Mouse (Mus musculus) forebrain, embryonic 13.5 days (tissue): ENCODE data around the gene Gda. TPM values are rescaled to one million over a fixed set of nuclear protein-coding genes. Genes with fewer than 3 reads are reported as not detected.
A peak's percentile ranks its signal among the peaks of the same experiment; 100 is the strongest.

ENCODE experiments used
- ATAC-seq: fragments of 200-750 bp; cut with Nextera tagmentation; 2 replicates; pipeline ENCODE4 v1.8.0; 2017
- H3K27ac ChIP-seq: fragments of 300-500 bp; sonication (generic); 2 replicates; pipeline ENCODE4 v1.5.1; 2015; ENCODE audit warnings: inconsistent platforms, mild to moderate bottlenecking, moderate library complexity
- H3K27me3 ChIP-seq: fragments of 300-500 bp; sonication (generic); 2 replicates; pipeline ENCODE4 v1.6.1; 2015; ENCODE audit warnings: mild to moderate bottlenecking, inconsistent platforms
- H3K36me3 ChIP-seq: fragments of 300-500 bp; sonication (generic); 2 replicates; pipeline ENCODE4 v1.6.1; 2015; ENCODE audit warnings: mild to moderate bottlenecking, inconsistent platforms; ENCODE audit not compliant: poor library complexity, severe bottlenecking
- H3K4me1 ChIP-seq: fragments of 300-500 bp; sonication (generic); 2 replicates; pipeline ENCODE4 v1.6.1; 2015; ENCODE audit warnings: inconsistent platforms
- H3K4me2 ChIP-seq: fragments of 300-500 bp; sonication (generic); 2 replicates; pipeline ENCODE4 v1.6.1; 2015; ENCODE audit warnings: inconsistent platforms, mild to moderate bottlenecking, moderate library complexity
- H3K4me3 ChIP-seq: fragments of 300-500 bp; sonication (generic); 2 replicates; pipeline ENCODE4 v1.5.1; 2015; ENCODE audit warnings: mild to moderate bottlenecking, inconsistent platforms
- H3K9ac ChIP-seq: fragments of 300-500 bp; sonication (generic); 2 replicates; pipeline ENCODE4 v1.6.1; 2015; ENCODE audit warnings: mild to moderate bottlenecking, inconsistent platforms
- H3K9me3 ChIP-seq: fragments of 300-500 bp; sonication (generic); replicated peaks from 2 replicates; pipeline ENCODE4 v1.6.1; 2016; ENCODE audit warnings: inconsistent platforms
- whole genome bisulfite sequencing: fragments of 180-500 bp; shearing (Covaris S2); methylation state at CpG from one replicate; pipeline ENCODE4 v1.1.7; 2015; 5-methylcytosine and 5-hydroxymethylcytosine counted together
- polyA plus RNA-seq: library from polyadenylated mRNA; unstranded; fragments of >200 nt; fragmentation: Nextera tagmentation; extraction: Ambion mirVana; gene quantifications from 2 replicates; pipeline ENCODE4 v1.2.1, GENCODE M21; 2015

Gene Gda
- polyA plus RNA-seq = 0.39 and 0.65 TPM in 2 replicates

DNA sequence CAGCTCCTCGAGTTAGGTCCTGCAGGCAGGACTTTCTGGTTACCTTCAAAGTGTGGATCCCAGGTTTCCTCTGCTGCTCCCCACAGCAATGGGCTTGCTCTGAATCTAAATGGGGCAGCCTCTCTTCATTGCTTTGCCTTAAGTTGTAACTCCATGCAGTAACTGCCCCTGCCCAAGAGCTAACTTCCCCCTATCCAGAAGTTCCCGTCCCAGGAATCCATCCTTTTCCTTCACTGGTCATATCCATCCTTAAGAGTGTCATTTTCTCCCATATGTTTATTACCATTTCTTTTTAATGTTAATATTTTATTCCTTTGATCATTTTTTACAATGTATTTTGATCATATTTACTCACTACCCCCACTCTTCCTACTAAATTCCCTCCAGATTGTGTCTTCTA lies at the start of gene Gda:
Gene Gda (minus strand): TSS at position 101 of the 400 bp plus-strand sequence.
- Histone ChIP-seq H3K27me3 (peaks cover 21% of the 10 kb centered on the region), H3K4me1 (peaks cover 10% of the 10 kb centered on the region), H3K27ac (no peak within 1 kb of the TSS), H3K9ac (peak within 1 kb of the TSS; percentile 58), H3K9me3 (no peaks in the 10 kb centered on the region), H3K36me3 (no peaks in the 10 kb centered on the region), H3K4me3 (peak within 1 kb of the TSS; percentile 44), H3K4me2 (peak within 1 kb of the TSS; percentile 79)
- 81% methylated on average over 2 of the region's 2 CpGs for WGBS
- ATAC-seq = no peak

- H3K4me2 ChIP-seq = no peak overlapping the region
- H3K9ac ChIP-seq = no peak overlapping the region
- no peak for ATAC-seq
- H3K36me3 ChIP-seq = no peaks in the 10 kb centered on the region
- no peak overlapping the region for H3K4me3 ChIP-seq
- no peak overlapping the region for H3K27ac ChIP-seq
- no peaks in the 10 kb centered on the region for H3K9me3 ChIP-seq
- H3K27me3 ChIP-seq = no peaks in the 10 kb centered on the region
- 81% methylated on average over 2 of the region's 2 CpGs for WGBS
- no peaks in the 10 kb centered on the region for H3K4me1 ChIP-seq
Observed at GRCm38 (mm10) chr19:21520280-21520679, 47.0 kb upstream of the Gda start.

DNA sequence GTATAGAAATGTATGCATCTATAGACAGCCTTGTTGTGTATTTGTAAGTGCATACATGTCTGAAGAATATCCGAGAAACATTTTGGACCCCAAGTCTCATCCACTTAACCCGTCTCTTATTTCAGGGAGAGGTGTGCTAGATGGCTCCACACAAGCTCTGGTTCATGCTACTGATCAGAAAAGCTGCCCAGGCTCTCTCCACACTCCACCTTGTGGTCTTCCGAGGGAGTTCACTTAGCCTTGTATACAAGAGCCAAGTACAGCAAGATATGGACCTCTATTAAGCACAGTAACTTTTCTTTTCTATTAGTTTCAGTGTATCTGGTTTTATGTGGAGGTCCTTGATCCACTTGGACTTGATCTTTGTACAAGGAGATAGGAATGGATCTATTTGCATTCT lies 36.9 kb upstream of the Gda start:
- H3K27me3 ChIP-seq = no peaks in the 10 kb centered on the region
- no peak overlapping the region for H3K4me2 ChIP-seq
- no peak overlapping the region for H3K9ac ChIP-seq
- no peak overlapping the region for H3K4me3 ChIP-seq
- ATAC-seq = no peak; the same call in 1 of the 2 replicates
- no peaks in the 10 kb centered on the region for H3K9me3 ChIP-seq
- H3K4me1 ChIP-seq = no peaks in the 10 kb centered on the region
- 60% methylated on average over 3 of the region's 3 CpGs for WGBS
- H3K36me3 ChIP-seq = no peaks in the 10 kb centered on the region
- no peak overlapping the region for H3K27ac ChIP-seq

DNA sequence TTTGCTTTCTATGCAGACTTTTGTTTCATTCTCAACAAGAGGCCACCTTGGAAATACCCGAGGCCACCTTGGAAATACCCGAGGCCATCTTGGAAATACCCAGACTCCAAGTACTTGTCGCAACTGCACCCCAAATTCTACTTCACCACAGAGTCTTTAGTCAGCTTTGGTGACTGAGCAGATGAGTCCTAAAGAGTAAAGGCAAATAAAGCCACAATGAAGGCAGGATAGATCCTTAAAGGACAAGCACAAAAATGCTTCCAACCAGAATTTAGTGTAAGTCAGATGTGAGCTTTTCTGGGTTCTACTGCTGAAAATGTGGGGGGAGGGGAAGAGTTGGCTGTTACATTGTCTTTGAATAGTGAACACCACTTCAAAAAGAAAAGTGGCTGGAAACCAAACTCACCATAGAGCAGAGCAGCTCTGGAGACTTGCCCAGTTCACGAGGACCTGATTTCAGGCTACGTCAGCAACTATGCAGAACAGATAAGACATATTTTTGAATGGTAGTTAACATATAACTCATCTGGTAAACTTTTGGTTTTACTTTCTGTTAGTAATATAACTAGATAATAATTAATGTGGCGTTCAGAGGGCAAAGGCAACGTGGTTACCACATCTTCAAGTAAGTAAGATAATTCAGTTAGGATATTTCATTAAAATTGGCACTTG lies 34.5 kb upstream of the Gda start:
- no peaks in the 10 kb centered on the region for H3K36me3 ChIP-seq
- no peak for ATAC-seq
- H3K27ac ChIP-seq = no peak overlapping the region
- H3K4me2 ChIP-seq = no peak overlapping the region
- H3K4me3 ChIP-seq = no peak overlapping the region
- WGBS = 85% methylated on average over 7 of the region's 7 CpGs
- H3K9ac ChIP-seq = no peak overlapping the region
- no peaks in the 10 kb centered on the region for H3K27me3 ChIP-seq
- no peaks in the 10 kb centered on the region for H3K9me3 ChIP-seq
- no peaks in the 10 kb centered on the region for H3K4me1 ChIP-seq

GRCm38 (mm10) chr19:21507133-21507532 lies 33.9 kb upstream of the Gda start:
- Histone ChIP-seq H3K27ac (no peak overlapping the region), H3K4me2 (no peak overlapping the region)
- no peak for ATAC-seq

DNA sequence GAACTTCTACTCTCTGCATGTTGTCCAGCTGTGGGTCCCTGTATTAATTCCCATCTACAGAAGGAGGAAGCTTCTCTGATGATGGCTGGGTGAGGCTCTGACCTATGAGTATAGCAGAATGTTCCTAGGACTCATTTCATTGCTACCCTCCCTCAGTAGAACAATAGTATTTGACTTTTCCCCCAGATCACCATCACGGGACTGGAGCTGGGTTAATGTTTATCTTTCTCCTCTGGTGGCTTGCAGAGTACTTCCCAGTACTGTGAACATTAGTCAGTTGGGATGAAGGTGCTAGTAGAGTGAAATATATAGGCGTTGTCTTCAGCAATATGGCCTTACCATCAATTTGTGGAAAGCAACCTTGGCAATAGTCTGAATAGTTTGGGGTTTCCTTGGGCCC lies 31.5 kb upstream of the Gda start:
- Histone ChIP-seq H3K4me2 (no peak overlapping the region), H3K9ac (no peak overlapping the region), H3K4me1 (no peaks in the 10 kb centered on the region), H3K27me3 (no peaks in the 10 kb centered on the region), H3K27ac (no peak overlapping the region), H3K9me3 (no peaks in the 10 kb centered on the region), H3K4me3 (no peak overlapping the region), H3K36me3 (no peaks in the 10 kb centered on the region)
- WGBS = 89% methylated on average over 2 of the region's 2 CpGs
- ATAC-seq = no peak

More at GRCm38 (mm10) chr19:21507133-21507532, 33.9 kb upstream of the Gda start:
- H3K36me3 ChIP-seq = no peaks in the 10 kb centered on the region
- H3K27me3 ChIP-seq = no peaks in the 10 kb centered on the region
- H3K9me3 ChIP-seq = no peaks in the 10 kb centered on the region
- H3K4me3 ChIP-seq = no peak overlapping the region
- WGBS = 86% methylated on average over 2 of the region's 2 CpGs
- no peak overlapping the region for H3K9ac ChIP-seq
- H3K4me1 ChIP-seq = no peaks in the 10 kb centered on the region

DNA sequence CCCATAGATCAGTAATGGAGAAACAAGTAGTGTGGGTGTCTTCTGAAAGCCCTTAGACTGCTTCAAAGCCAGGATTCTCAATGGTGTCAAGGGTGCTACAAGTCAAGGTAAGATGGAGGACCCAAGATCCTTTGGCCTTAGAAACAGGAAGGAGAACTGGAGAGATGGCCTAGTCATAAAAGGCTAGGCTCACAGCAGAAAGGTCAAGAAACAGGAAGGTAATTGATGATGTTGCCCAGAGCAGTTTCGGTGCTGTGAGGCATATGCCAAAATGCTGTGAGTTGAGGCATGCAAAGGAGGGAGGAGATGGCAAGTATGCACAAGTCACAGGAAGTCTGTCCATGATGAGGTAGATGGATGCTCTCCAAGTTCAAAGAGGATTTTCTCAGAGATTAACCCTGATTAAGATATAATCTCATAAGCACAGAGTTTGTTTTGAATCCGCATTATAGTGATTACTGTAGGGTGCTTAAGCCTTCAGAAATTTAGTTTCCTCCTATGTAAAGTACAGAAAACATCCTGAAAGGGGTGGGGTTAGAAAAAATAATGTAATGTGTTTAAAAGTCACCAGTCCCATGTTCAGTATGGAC lies 26.2 kb upstream of the Gda start:
- no peak for ATAC-seq
- WGBS = 84% methylated on average over 2 of the region's 2 CpGs
- no peaks in the 10 kb centered on the region for H3K27me3 ChIP-seq
- H3K36me3 ChIP-seq = no peaks in the 10 kb centered on the region
- no peak overlapping the region for H3K4me3 ChIP-seq
- no peak overlapping the region for H3K27ac ChIP-seq
- H3K4me1 ChIP-seq = no peaks in the 10 kb centered on the region
- H3K9ac ChIP-seq = no peak overlapping the region
- no peaks in the 10 kb centered on the region for H3K9me3 ChIP-seq
- H3K4me2 ChIP-seq = no peak overlapping the region

GRCm38 (mm10) chr19:21495817-21496216 lies 22.6 kb upstream of the Gda start:
- Histone ChIP-seq H3K9ac (no peak overlapping the region), H3K36me3 (no peaks in the 10 kb centered on the region), H3K27ac (no peak overlapping the region), H3K27me3 (no peaks in the 10 kb centered on the region), H3K4me1 (no peaks in the 10 kb centered on the region), H3K4me2 (no peak overlapping the region), H3K4me3 (no peak overlapping the region), H3K9me3 (no peaks in the 10 kb centered on the region)
- WGBS = 87% methylated on average over 4 of the region's 4 CpGs
- ATAC-seq = no peak

DNA sequence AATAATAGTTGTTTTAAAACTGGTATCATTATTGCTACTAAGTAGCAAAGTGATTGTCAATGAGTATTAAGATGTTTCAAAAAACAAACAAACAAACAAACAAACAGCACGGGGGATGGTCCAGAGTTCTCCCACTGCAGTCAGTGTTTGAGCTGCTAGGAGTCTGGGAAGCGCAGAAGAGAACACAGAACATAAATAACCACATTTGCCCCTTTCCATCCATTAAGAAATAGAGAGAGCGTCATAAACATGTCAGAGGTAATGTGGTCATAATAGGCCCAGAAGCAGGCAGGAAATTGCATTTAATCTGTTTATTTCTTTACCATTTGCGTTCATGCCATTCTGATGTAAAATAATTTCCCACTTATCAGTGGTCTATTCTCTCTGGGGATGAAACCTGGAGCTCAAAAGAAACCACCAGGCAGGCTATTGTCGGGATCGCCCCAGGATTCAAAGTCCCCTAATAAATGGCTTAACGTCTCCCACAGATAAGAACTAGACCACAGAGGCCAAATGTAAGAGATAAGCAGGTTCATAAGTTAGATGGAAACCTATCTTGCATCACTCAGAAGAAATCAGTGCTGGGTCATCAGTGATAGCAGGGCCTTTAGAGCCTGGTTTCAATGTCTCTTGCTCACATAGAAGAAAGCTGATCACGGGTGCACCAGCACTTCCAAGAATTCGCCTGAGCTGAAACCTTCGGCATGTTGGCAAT lies 20.7 kb upstream of the Gda start:
- Histone ChIP-seq H3K4me2 (no peak overlapping the region), H3K4me1 (no peaks in the 10 kb centered on the region), H3K27ac (no peak overlapping the region), H3K36me3 (no peaks in the 10 kb centered on the region), H3K9me3 (no peaks in the 10 kb centered on the region), H3K9ac (no peak overlapping the region), H3K27me3 (no peaks in the 10 kb centered on the region), H3K4me3 (no peak overlapping the region)
- ATAC-seq = no peak
- WGBS = 80% methylated on average over 10 of the region's 10 CpGs

DNA sequence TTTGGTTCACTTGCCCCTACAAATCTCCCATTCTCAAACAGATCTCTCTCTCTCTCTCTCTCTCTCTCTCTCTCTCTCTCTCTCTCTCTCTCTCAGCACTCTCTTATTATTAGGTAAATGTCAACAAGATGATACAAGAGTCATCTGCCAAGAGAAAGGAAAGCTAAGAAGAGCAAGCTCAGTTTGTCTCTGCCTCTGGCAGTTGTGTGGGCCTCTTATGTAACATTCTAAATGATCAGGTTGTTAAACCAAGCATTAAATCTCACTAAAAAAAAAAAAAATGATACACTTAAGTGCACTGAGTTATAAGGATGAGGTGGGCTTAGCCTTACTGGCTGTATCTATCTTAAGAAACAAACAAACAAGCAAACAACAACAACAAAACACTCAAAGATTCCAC lies 18.1 kb upstream of the Gda start:
- no peaks in the 10 kb centered on the region for H3K9me3 ChIP-seq
- H3K4me2 ChIP-seq = no peak overlapping the region
- H3K9ac ChIP-seq = no peak overlapping the region
- no peak overlapping the region for H3K4me3 ChIP-seq
- H3K27me3 ChIP-seq = no peaks in the 10 kb centered on the region
- ATAC-seq = no peak
- H3K27ac ChIP-seq = no peak overlapping the region
- no peaks in the 10 kb centered on the region for H3K4me1 ChIP-seq
- H3K36me3 ChIP-seq = no peaks in the 10 kb centered on the region

DNA sequence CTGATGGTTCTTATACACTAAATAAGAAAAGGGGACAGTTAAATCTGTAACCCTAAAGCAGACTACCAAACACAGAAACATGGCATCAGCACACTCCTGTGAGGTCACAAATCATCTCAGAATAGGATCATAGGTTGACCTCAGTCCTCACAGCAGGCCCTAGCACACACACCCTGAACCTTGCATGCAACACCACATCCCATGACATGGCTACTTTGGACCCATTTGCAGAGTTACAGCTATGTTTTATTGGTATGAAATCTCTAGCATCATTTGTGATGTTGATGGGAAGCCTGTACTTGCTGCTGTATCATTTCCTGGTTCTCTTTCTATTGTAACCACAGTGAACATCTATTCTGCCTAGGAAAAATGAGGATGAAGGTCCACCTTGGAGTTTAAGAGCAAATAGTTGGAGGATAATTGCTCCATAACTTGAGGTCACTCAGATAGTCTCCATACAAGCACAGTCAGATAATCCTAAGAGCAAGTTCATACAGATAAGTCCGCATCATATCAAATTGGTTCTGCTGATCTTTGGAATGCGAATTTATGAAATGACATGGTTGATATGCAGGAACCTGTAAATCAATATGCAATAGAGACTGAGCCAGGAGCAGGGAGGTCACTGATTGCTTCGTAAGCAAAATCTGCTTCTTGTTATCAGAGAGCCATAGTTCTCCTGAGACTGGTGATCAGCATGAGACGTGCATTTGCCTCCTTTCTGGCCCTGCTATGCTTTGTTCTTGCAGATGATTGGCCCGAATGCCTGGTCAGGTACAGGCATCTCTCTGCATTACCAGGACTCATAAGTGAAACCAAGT lies 14.1 kb upstream of the Gda start:
- Histone ChIP-seq H3K27me3 (no peaks in the 10 kb centered on the region), H3K9me3 (no peaks in the 10 kb centered on the region), H3K4me2 (no peak overlapping the region), H3K4me3 (no peak overlapping the region), H3K27ac (no peak overlapping the region), H3K4me1 (no peaks in the 10 kb centered on the region), H3K9ac (no peak overlapping the region), H3K36me3 (no peaks in the 10 kb centered on the region)
- ATAC-seq = no peak
- 88% methylated on average over 5 of the region's 5 CpGs for WGBS

DNA sequence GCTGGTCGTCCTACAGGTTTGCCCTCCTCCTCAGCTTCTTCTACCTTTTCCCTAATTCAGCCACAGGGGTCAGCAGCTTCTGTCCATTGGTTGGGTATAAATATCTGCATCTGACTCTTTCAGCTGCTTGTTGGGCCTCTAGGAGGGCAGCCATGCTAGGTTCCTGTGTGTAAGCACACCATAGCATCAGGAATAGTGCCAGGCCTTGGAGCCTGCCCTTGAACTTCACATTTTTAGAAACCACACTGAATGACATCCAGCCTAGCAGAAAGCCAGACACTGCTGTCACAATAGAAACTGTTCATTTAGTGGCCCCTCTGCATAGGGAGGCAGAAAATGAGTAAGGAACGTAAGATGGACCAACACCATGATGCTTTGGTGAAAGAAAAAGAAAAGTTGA lies 8.9 kb upstream of the Gda start:
- H3K36me3 ChIP-seq = no peaks in the 10 kb centered on the region

More for the DNA sequence above, 8.9 kb upstream of the Gda start:
- Histone ChIP-seq H3K27me3 (no peaks in the 10 kb centered on the region), H3K9ac (no peak overlapping the region), H3K4me2 (no peak overlapping the region), H3K4me1 (peaks cover 6% of the 10 kb centered on the region; the same call in 1 of the 2 replicates), H3K4me3 (no peak overlapping the region), H3K27ac (no peak overlapping the region), H3K9me3 (no peaks in the 10 kb centered on the region)
- WGBS = 85% methylated on average over 2 of the region's 2 CpGs
- no peak for ATAC-seq
